Mouse (Mus musculus): ENCODE measurements around the gene Gucd1. TPM values are rescaled to one million over a fixed set of nuclear protein-coding genes. Genes with fewer than 3 reads are reported as not detected.

The Gucd1 gene
- total and polyA plus RNA-seq, 3 experiments = 16.8 to 19.0 (median 18.0) TPM

- Histone ChIP-seq H3K79me2 (replicated peaks; ENCODE audit: control insufficient read depth, extremely low read depth, insufficient read depth, poor library complexity, severe bottlenecking) (peaks cover 33% of the 10 kb centered on the region), H3K4me3 (replicated peaks in 1 of 3; ENCODE audit: low read depth in 2 of 3, low read length in 2 of 3, poor library complexity in 1 of 3) (peak overlapping the region; percentile 82 to 94 (median 86)), H3K9me3 (replicated peaks; ENCODE audit: low read length) (no peaks in the 10 kb centered on the region), H3K4me1 (ENCODE audit: control insufficient read depth in 1 of 2, insufficient read depth in 2 of 2) (peaks cover 19 to 76% of the 10 kb centered on the region in 2 experiments), H3K36me3 (replicated peaks in 1 of 2; ENCODE audit: control insufficient read depth in 1 of 2, insufficient read depth in 1 of 2, low read length in 1 of 2) (peaks cover 21 to 45% of the 10 kb centered on the region in 2 experiments), H3K4me2 (ENCODE audit: insufficient read depth, low read depth, poor library complexity, severe bottlenecking) (peak overlapping the region; percentile 91), H3K27ac (ENCODE audit: insufficient read depth, low read depth) (no peak overlapping the region), H3K27me3 (replicated peaks) (no peaks in the 10 kb centered on the region), H3K9ac (ENCODE audit: insufficient read depth, low read depth) (peak overlapping the region; percentile 83)
- no peak for DNase-seq (ENCODE audit: extremely low read depth)
- TF ChIP-seq UBTF (IDR thresholded peaks at IDR 0.05; ENCODE audit: low read depth, low read length) (0 out of 2 replicates have a peak, but pooled peaks have one; percentile 2), TCF12 (IDR thresholded peaks at IDR 0.05; ENCODE audit: low read depth, low read length) (no peak)
- in situ Hi-C loops (cut with MboI; ENCODE audit: low pct_ligation_motif_present, low pct_unique_long_range_greater_than_20kb, low sequenced_read_pairs) = no loop called here
- dilution Hi-C loops (cut with MboI; ENCODE audit: extremely low pct_ligation_motif_present, extremely low pct_unique_long_range_greater_than_20kb, low sequenced_read_pairs) = no loop called here
Measured at GRCm38 (mm10) chr10:75516038-75516723, 1.6 kb downstream of the Gucd1 start.

GRCm38 (mm10) chr10:75515216-75516037, 2.3 kb downstream of the Gucd1 start:
- TF ChIP-seq MXI1 (IDR thresholded peaks at IDR 0.05; ENCODE audit: low read depth, low read length) = no peak
- TF ChIP-seq UBTF (IDR thresholded peaks at IDR 0.05; ENCODE audit: low read depth, low read length) = no peak
- TF ChIP-seq KAT2A (IDR thresholded peaks at IDR 0.05; ENCODE audit: insufficient replicate concordance, low read length) = no peak
- TF ChIP-seq MAX (IDR thresholded peaks at IDR 0.05; ENCODE audit: low read length) = no peak
- TF ChIP-seq NRF1 (IDR thresholded peaks at IDR 0.05; ENCODE audit: low read depth, low read length) = no peak
- TF ChIP-seq ZNF384 (IDR thresholded peaks at IDR 0.05; ENCODE audit: low read depth, low read length) = peak; percentile 32; the same call in 1 of the 2 replicates
- no peak for TF ChIP-seq RCOR1 (conservative IDR thresholded peaks at IDR 0.05; ENCODE audit: low read depth, low read length)
- H3K36me3 ChIP-seq (replicated peaks in 1 of 2; ENCODE audit: control insufficient read depth in 1 of 2, insufficient read depth in 1 of 2, low read length in 1 of 2) = peaks cover 21 to 45% of the 10 kb centered on the region in 2 experiments
- dilution Hi-C loops (cut with MboI; ENCODE audit: extremely low pct_ligation_motif_present, extremely low pct_unique_long_range_greater_than_20kb, low sequenced_read_pairs) = no loop called here

GRCm38 (mm10) chr10:75514361-75514760, 3.4 kb downstream of the Gucd1 start:
- DNase-seq (ENCODE audit: extremely low read depth) = no peak
- peaks cover 15% of the 10 kb centered on the region for H3K79me2 ChIP-seq (replicated peaks; ENCODE audit: control insufficient read depth, extremely low read depth, insufficient read depth, poor library complexity, severe bottlenecking)
- H3K9ac ChIP-seq (ENCODE audit: insufficient read depth, low read depth) = no peak overlapping the region
- TF ChIP-seq MXI1 (IDR thresholded peaks at IDR 0.05; ENCODE audit: low read depth, low read length) (no peak), ZKSCAN1 (IDR thresholded peaks at IDR 0.05; ENCODE audit: borderline replicate concordance, low read depth, low read length) (no peak), ETS1 (conservative IDR thresholded peaks at IDR 0.05; ENCODE audit: low read depth, low read length) (no peak), TCF12 (IDR thresholded peaks at IDR 0.05; ENCODE audit: low read depth, low read length) (no peak), CTCF (conservative IDR thresholded peaks at IDR 0.05 in 1 of 2, IDR thresholded peaks at IDR 0.05 in 1 of 2; ENCODE audit: low read depth in 2 of 2, low read length in 2 of 2) (no peak), NRF1 (IDR thresholded peaks at IDR 0.05; ENCODE audit: low read depth, low read length) (no peak), CHD2 (IDR thresholded peaks at IDR 0.05; ENCODE audit: low read length) (no peak), PAX5 (IDR thresholded peaks at IDR 0.05; ENCODE audit: low read length) (no peak), IRF4 (IDR thresholded peaks at IDR 0.05; ENCODE audit: low read depth, low read length) (no peak), JUND (conservative IDR thresholded peaks at IDR 0.05; ENCODE audit: low read depth, low read length) (no peak), NELFE (IDR thresholded peaks at IDR 0.05; ENCODE audit: low read depth, low read length) (no peak), BHLHE40 (IDR thresholded peaks at IDR 0.05; ENCODE audit: low read depth, low read length) (no peak), MAFK (IDR thresholded peaks at IDR 0.05; ENCODE audit: insufficient replicate concordance, low read length) (no peak), RCOR1 (conservative IDR thresholded peaks at IDR 0.05; ENCODE audit: low read depth, low read length) (no peak), EP300 (IDR thresholded peaks at IDR 0.05; ENCODE audit: low read length) (no peak), POLR2AphosphoS2 (IDR thresholded peaks at IDR 0.05; ENCODE audit: low read depth, low read length) (no peak), MAX (IDR thresholded peaks at IDR 0.05; ENCODE audit: low read length) (no peak), UBTF (IDR thresholded peaks at IDR 0.05; ENCODE audit: low read depth, low read length) (no peak), ELF1 (IDR thresholded peaks at IDR 0.05; ENCODE audit: low read depth, low read length) (no peak)
- peaks cover 15 to 58% of the 10 kb centered on the region in 2 experiments for H3K4me1 ChIP-seq (ENCODE audit: control insufficient read depth in 1 of 2, insufficient read depth in 2 of 2)
- H3K27me3 ChIP-seq (replicated peaks) = no peaks in the 10 kb centered on the region
- no peak overlapping the region for H3K4me3 ChIP-seq (replicated peaks in 1 of 3; ENCODE audit: low read depth in 2 of 3, low read length in 2 of 3, poor library complexity in 1 of 3)
- H3K36me3 ChIP-seq (replicated peaks in 1 of 2; ENCODE audit: control insufficient read depth in 1 of 2, insufficient read depth in 1 of 2, low read length in 1 of 2) = peaks cover 27 to 45% of the 10 kb centered on the region in 2 experiments
- dilution Hi-C loops (cut with MboI; ENCODE audit: extremely low pct_ligation_motif_present, extremely low pct_unique_long_range_greater_than_20kb, low sequenced_read_pairs) = no loop called here
- in situ Hi-C loops (cut with MboI; ENCODE audit: low pct_ligation_motif_present, low pct_unique_long_range_greater_than_20kb, low sequenced_read_pairs) = no loop called here
- no peaks in the 10 kb centered on the region for H3K9me3 ChIP-seq (replicated peaks; ENCODE audit: low read length)
- no peak overlapping the region for H3K27ac ChIP-seq (ENCODE audit: insufficient read depth, low read depth)
- H3K4me2 ChIP-seq (ENCODE audit: insufficient read depth, low read depth, poor library complexity, severe bottlenecking) = no peak overlapping the region

More at GRCm38 (mm10) chr10:75515216-75516037, 2.3 kb downstream of the Gucd1 start:
- H3K4me2 ChIP-seq (ENCODE audit: insufficient read depth, low read depth, poor library complexity, severe bottlenecking) = 0 out of 2 replicates have a peak overlapping the region, but pooled peaks have one; percentile 2
- in situ Hi-C loops (cut with MboI; ENCODE audit: low pct_ligation_motif_present, low pct_unique_long_range_greater_than_20kb, low sequenced_read_pairs) = no loop called here
- H3K4me1 ChIP-seq (ENCODE audit: control insufficient read depth in 1 of 2, insufficient read depth in 2 of 2) = peaks cover 15 to 69% of the 10 kb centered on the region in 2 experiments
- H3K9me3 ChIP-seq (replicated peaks; ENCODE audit: low read length) = no peaks in the 10 kb centered on the region
- H3K27me3 ChIP-seq (replicated peaks) = no peaks in the 10 kb centered on the region
- peaks cover 26% of the 10 kb centered on the region for H3K79me2 ChIP-seq (replicated peaks; ENCODE audit: control insufficient read depth, extremely low read depth, insufficient read depth, poor library complexity, severe bottlenecking)
- H3K27ac ChIP-seq (ENCODE audit: insufficient read depth, low read depth) = no peak overlapping the region
- DNase-seq (ENCODE audit: extremely low read depth) = peak; percentile 31
- no peak overlapping the region for H3K9ac ChIP-seq (ENCODE audit: insufficient read depth, low read depth)
- H3K4me3 ChIP-seq (replicated peaks in 1 of 3; ENCODE audit: low read depth in 2 of 3, low read length in 2 of 3, poor library complexity in 1 of 3) = peak overlapping the region in 1 of 3 experiments; percentile 94

All from CH12.LX (cell line).